Mouse (Mus musculus) urinary bladder, postnatal 0 days (tissue): ENCODE results near the gene Lcn10. TPM values are rescaled to one million over a fixed set of nuclear protein-coding genes. Genes with fewer than 3 reads are reported as not detected.

Experiments used
- polyA plus RNA-seq: library from polyadenylated mRNA; unstranded; fragments of >200 nt; fragmentation: Nextera tagmentation; extraction: Ambion mirVana; gene quantifications from 2 replicates; pipeline ENCODE4 v1.2.1, GENCODE M21; 2015

Lcn10 gene
- 0.57 and 0.71 TPM in 2 replicates for polyA plus RNA-seq

DNA sequence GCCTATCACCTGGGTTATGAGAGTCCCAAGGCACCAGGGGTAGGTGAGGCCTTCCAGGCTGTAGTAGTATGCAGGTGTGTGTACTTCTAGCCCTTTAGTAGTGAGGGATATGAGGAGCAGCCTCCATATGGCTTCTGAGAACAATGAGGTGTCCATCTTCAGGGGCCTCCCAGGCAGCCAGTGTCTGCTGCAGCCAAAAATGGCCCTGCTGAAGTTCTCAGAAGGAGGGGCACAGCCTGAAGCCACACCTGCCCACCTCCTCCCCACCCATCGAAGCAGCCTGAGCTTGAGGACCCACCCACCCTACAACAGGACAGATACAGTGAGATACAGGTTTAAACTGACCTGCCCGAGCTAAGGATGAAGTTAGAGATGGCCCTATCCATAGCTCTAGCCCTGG is at the start of gene Lcn10:
Gene Lcn10, plus strand, starts transcription at position 301 of the 400 bp plus-strand sequence.

DNA sequence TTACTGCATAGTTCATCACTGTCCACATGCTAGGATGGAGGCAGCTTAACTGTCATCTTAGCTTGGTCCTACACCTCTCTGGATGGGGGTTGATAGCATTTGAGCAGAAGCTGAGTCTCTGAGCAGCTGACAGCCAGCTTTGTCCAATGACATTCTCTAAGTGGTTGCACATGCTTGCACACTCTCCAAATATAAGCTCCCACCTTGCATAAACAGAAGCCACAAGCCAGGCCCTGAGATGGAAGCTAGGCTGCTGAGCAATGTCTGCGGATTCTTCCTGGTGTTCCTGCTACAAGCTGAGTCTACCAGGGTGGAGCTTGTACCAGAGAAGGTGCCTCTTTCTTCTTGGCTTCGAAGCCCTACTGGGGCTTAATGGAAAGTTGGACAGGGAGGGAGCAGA is 29.6 kb upstream of the Lcn10 start, which contains the start of gene Lcn8:
Gene Lcn8, plus strand, starts transcription at position 219 of the 400 bp plus-strand sequence.

DNA sequence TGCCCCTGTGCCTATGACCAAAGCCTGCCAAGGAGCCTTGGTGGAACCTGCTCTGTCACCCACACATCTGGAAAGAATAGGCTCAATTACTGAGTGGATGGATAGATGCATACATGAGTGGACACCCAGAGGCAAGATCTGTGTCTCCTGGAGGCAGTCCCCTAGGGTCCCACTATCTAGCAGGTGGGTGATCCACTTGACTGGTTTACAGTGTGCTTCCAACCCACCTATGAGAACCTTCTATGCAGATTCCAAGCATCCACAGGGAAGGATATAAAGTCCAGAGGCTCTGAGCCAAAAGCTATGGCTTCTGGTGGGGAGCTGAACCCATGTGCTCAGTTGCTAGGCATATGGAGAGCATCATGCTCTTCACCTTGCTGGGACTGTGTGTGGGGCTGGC is 24.9 kb upstream of the Lcn10 start, which contains the start of gene Lcn5:
Gene Lcn5, plus strand, starts transcription at position 301 of the 400 bp plus-strand sequence.

DNA sequence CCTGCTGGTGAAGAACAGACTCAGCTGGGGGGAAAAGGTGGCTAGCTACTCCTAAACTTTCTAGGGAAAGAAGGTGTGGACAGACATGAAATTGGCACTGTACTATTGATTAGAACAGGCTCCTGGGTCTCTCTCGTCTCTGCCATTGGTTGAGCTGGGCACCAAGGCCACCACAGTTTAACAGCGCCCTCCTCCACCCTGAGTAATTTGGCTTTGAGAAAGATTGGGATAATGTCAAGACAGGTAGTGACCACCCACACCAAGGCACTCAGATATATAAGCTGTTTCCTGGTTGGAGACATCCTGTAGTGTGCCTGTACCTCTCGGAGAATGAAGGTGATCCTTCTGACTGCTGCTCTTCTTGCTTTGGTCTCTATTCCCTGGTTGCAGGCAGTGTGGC is 6.0 kb upstream of the Lcn10 start, which contains the start of gene Lcn6:
Gene Lcn6, plus strand, starts transcription at position 301 of the 400 bp plus-strand sequence.

DNA sequence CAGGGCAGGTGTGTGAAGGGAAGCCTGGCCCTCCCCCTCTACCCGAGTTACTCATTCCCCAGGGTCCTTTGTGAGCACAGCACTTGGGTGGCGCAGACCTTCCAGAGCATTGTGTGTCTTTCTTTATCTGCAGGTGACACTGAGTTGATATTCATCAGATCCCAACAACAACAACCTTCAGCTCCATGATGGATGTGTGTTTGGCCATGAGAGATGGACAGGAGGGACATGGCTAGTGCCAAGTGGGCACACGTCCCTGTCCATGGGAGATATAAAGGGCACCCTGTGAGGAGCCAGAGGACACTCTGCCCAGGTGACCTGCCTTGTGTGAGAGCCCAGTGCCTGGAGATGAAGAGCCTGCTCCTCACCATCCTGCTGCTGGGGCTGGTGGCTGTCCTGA is 17.2 kb downstream of the Lcn10 start, which contains the start of gene Obp2a:
Gene Obp2a, plus strand, starts transcription at position 301 of the 400 bp plus-strand sequence.

DNA sequence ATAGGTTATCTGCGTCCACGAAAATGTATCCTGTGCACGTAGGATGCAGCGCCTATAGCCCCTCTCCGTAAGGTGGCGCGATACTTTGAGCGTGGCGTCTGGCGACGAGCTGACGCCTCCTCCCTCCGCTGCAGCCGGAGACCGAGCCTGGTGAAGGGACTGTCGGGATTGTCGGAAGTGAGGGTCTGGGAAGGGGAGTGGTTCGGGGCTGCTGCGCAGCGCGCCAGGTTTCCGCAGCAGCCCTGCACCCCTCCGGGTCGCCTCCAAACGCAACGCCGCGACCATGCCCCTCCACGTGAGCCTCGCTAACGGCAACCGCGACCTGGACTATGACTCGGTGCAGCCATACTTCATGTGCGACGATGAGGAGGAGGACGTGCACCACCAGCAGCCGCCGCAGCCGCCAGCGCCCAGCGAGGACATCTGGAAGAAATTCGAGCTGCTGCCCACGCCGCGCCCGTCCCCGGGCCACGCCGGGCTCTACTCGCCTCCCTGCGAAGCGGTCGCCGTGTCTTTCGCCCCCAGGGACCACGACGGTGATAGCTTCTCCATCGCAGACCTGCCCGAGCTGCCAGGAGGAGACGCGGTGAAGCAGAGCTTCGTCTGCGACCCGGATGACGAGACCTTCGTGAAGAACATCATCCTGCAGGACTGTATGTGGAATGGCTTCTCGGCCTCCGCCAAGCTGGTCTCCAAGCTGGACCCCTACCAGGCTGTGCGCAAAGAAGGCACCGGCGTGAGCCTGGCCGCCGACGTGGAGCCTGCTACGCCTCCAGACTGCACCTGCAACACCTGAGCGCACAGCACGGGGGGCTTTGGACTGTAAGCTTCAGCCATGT is 24.3 kb downstream of the Lcn10 start, which contains the start of gene Bmyc:
Gene Bmyc, plus strand, starts transcription at position 97 of the 839 bp plus-strand sequence.

Other genes with a start within 250 kb of the Lcn10 start
- gene Clic3, start 225.9 kb upstream of the Lcn10 start, polyA plus RNA-seq, result 10.4 and 12.0 TPM in 2 replicates
- 34.9 and 35.2 TPM in 2 replicates for gene Paxx, start 221.6 kb upstream of the Lcn10 start, polyA plus RNA-seq
- 0.47 and 0.68 TPM in 2 replicates for gene Ptgds, start 212.7 kb upstream of the Lcn10 start, polyA plus RNA-seq
- gene Lcn12, start 188.8 kb upstream of the Lcn10 start, polyA plus RNA-seq, result not detected in 2 replicates
- gene Fbxw5, start 182.0 kb upstream of the Lcn10 start, polyA plus RNA-seq, result 68.9 and 70.0 TPM in 2 replicates
- 1.8 and 3.6 TPM in 2 replicates for gene C8g, start 181.0 kb upstream of the Lcn10 start, polyA plus RNA-seq
- gene Traf2, start 135.8 kb upstream of the Lcn10 start, polyA plus RNA-seq, result 15.1 and 15.8 TPM in 2 replicates
- gene Edf1, start 124.9 kb upstream of the Lcn10 start, polyA plus RNA-seq, result 285 and 297 TPM in 2 replicates
- gene Mamdc4, start 107.9 kb upstream of the Lcn10 start, polyA plus RNA-seq, result 0.19 and 1.1 TPM in 2 replicates
- gene Phpt1, start 107.5 kb upstream of the Lcn10 start, polyA plus RNA-seq, result 78.4 and 95.7 TPM in 2 replicates
- gene Ajm1, start 101.0 kb upstream of the Lcn10 start, polyA plus RNA-seq, result 0.05 TPM in 1 of 2 replicates, not detected in the other
- 31.5 and 33.2 TPM in 2 replicates for gene Rabl6, start 74.2 kb upstream of the Lcn10 start, polyA plus RNA-seq
- gene Ccdc183, start 65.0 kb upstream of the Lcn10 start, polyA plus RNA-seq, result 0.23 and 0.37 TPM in 2 replicates
- gene Tmem141, start 60.7 kb upstream of the Lcn10 start, polyA plus RNA-seq, result 61.4 and 62.3 TPM in 2 replicates
- 55.5 and 333 TPM in 2 replicates for gene Fcna, start 54.7 kb upstream of the Lcn10 start, polyA plus RNA-seq
- 1.5 and 2.1 TPM in 2 replicates for gene Lcn8, start 29.6 kb upstream of the Lcn10 start, polyA plus RNA-seq
- not detected in 2 replicates for gene Lcn5, start 24.8 kb upstream of the Lcn10 start, polyA plus RNA-seq
- gene Lcn6, start 5.9 kb upstream of the Lcn10 start, polyA plus RNA-seq, result 0.34 and 0.50 TPM in 2 replicates
- not detected in 2 replicates for gene Obp2a, start 17.3 kb downstream of the Lcn10 start, polyA plus RNA-seq
- gene Bmyc, start 24.0 kb downstream of the Lcn10 start, polyA plus RNA-seq, result 61.4 and 71.3 TPM in 2 replicates
- not detected in 2 replicates for gene Obp2b, start 54.3 kb downstream of the Lcn10 start, polyA plus RNA-seq
- not detected in 2 replicates for gene Lcn3, start 82.8 kb downstream of the Lcn10 start, polyA plus RNA-seq
- gene Lcn11, start 94.3 kb downstream of the Lcn10 start, polyA plus RNA-seq, result not detected in 2 replicates
- gene Gm13539, start 99.5 kb downstream of the Lcn10 start, polyA plus RNA-seq, result not detected in 2 replicates
- not detected in 2 replicates for gene Glt6d1, start 133.1 kb downstream of the Lcn10 start, polyA plus RNA-seq
- gene Lcn9, start 140.4 kb downstream of the Lcn10 start, polyA plus RNA-seq, result not detected in 2 replicates
- not detected in 2 replicates for gene Sohlh1, start 164.5 kb downstream of the Lcn10 start, polyA plus RNA-seq
- 1.5 and 2.8 TPM in 2 replicates for gene Kcnt1, start 181.0 kb downstream of the Lcn10 start, polyA plus RNA-seq